Mouse (Mus musculus) right cerebral cortex, postnatal 36 days (tissue): ENCODE data around the gene Disp1.

Experiments
- DNase-seq, 2 experiments: peaks; one replicate each; pipeline ENCODE4 v3.0.0; 2022; ENCODE audit warnings: low spot score in 2 of 2, mixed read lengths in 1 of 2

Gene Disp1

GRCm38 (mm10) chr1:183040847-183041382, 180.4 kb downstream of the Disp1 start:
- no peak for DNase-seq

DNA sequence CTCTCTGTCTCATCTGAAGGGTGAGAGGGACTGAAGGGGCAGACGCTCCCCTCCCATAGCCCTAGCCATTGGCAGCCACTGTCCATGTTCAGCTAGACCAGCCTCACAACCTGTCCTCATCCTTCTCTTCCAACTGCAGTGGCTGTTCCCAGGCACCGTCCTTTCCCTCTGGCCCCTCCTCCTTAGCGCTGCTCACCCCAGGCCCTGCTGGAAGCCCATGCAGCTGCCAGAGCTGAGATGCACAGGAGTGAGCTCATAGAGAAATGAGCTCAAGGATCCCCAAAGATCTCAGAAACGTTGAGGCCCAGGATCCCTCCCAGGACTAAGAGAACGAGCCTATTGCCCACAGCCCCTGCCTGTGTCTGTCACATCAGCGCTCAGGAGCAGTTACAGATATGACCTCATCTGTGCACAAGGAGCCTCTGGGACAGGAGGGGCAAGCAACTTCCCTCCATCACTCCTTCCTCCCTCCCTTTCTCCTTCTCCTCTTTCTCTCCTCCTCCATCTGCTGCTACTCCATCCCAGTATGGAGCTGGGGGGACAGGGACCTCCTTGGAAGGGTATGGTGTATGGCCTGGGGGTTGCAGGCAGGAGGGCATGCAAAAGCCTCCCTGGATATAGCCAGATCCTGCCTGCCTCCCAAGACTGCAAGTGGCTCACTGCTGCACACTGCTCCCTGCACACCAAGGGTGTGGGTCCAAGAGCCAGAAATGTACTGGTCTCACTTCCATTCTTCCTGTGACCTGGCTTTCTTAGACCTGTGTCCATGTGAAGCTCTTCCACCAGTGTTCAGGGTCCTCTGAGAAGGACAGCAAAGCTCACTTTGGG, 181.2 kb downstream of the Disp1 start:
- DNase-seq, result no peak

DNA sequence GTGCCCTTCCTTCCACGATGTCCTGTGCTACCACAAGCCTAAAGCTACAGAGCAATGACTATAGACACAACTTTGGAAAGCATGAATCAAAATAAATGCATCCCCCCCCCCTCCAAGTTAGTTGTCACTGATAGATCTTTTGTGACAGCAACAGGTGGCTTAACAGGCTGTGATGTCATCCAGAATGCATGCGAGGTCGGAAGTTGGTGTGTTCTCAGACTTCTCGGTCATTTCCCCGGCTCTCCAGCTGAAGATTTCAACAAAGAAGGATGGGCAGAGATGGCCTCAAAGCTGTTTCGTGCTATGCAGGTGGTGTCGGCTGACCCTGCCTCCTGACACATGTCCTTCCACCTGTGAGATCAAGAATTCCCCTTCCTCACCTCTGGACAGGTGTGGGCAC, 181.9 kb downstream of the Disp1 start:
- no peak for DNase-seq
